Mouse (Mus musculus) brain, adult 2 months (tissue): ENCODE data around the gene Mtch1.
A peak's percentile ranks its signal among the peaks of the same experiment; 100 is the strongest.
"Not testable (repeated sequence)": the region's sequence is repeated elsewhere in the genome, so short reads cannot be mapped to it uniquely, and the experiment has no call there.

ENCODE experiments used
- DNase-seq: peaks from one replicate; pipeline ENCODE4 v3.0.0; 2011; ENCODE audit warnings: low read depth, low spot score

Mtch1 gene

DNA sequence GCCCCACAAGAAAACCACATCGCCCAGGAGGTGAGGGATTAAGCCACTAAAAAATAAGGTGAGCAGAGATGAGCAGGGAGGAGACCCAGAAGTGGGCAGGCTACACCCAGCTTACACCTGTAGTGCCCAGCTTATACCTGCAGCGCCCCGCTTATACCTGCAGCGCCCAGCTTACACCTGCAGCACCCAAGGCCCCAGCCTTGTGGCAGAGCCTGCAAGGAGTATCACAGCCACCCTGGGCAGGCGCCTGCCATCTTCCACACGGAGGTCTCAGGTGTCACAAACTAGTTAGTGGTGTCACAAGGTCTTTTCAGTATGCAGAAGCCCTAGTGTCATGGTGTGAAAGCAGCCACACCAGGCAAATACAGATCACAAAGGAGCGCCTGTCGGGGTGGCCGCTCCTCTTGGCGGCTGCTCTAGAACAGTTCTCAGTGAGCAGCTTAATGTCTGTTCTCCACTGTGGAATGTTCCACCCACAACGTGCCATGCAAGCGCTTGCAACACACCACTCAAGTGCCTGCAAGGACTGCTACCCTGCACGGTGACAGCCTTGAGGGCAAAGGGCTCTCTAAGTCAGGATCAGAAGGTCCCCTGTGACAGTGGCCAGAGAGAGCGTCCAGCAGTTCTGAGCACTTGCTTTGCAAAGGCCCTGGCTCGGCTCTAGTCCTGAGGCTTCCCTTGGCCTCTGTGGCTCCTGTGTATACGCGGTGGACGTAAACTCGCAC lies 11.3 kb downstream of the Mtch1 start:
- peak; percentile 50 for DNase-seq

DNA sequence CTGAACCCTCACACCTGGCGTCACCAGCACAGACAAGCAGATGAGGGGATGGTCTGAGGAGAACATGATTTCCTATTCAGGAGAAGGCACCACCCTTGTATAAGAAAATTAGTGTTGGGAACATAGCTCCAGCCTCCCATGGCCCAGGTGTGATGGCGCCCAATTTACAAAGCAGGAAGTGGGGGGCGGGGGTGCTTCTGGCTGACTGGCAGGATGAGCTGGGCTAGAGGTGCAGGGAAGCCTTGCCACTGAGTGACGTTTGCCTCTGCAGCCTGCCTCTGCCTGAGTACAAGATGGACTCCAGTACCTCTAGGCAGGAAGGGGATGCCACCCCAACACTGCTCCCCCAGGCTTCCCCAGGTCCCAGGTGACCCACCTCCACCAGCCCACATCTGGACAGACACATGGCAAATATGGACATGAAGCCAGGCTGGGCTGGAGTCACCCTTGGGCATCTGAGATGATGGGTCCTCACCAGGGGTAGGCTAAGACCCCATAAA lies 15.5 kb downstream of the Mtch1 start:
- DNase-seq = no peak

DNA sequence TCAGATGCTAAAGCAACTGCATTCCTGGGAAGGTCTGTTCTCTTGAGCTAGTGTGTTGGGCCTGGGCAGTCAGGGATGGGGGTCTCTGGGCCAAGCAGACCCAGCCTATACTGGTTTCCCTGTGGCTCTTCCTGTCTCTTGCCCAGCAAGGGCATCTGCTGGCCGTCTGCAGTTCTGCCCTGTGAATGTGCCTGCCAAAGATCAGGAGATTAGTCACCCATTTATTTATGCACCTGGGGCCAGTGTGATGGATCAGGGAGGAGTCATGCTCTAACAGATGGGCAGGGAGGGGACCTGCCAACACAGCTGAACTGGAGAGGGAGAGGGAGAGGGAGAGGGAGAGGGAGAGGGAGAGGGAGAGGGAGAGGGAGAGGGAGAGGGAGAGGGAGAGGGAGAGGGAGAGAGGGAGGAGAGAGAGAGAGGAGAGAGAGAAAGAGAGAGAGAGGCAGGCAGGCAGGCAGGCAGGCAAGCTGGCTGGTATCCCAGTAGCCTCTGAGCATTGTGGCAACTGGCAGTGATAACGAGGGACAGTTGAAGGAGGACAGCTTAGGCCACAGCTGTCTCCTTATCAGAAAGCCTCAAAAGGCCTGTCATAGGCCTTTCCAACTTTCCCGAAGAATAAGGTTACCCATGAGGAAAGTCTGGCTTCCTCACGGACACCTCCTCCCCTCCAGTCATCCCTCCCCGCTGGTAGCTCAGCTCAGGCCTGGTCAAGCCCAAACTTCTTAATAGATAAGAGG lies 16.9 kb downstream of the Mtch1 start:
- DNase-seq = peak; percentile 96

DNA sequence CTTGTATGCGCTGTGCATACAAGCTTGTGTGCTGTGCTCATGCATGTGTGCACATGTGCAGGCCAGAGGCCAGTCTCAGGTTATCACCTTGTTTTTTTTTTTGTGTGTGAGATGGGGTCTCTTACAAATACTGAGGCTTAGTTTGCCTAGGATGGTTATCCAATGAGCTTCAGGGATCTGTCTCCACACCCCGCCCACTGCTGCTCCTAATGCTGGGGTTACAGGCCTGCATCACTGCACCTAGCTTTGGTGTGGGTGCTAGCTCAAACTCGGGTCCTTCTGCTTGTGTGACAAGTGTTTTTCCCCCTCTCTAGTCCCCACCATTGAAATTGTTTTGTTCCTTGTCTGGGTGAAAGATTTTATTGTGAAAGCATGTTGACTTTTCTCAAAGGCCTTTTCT lies 17.5 kb downstream of the Mtch1 start:
- no peak for DNase-seq

DNA sequence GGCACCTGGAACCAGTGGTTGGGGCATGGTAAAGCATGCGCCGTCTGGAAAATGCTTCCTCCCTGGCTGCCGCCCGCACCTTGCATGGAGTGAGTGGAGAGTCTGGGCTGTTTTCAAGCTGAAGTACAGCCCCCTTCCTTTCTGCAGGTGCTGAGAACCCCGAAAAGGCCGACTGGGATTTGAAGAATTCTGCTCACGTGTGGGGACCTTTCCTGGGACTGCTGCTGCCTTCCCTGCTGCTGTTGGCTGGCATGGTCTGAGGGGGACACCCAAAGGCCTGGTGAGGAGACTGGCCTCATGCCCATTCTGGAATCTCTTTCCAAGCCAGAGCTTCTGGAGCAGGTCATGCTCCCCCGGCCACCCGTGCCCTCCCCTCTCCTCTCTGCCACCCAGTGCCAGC lies 20.0 kb downstream of the Mtch1 start:
- DNase-seq = no peak

DNA sequence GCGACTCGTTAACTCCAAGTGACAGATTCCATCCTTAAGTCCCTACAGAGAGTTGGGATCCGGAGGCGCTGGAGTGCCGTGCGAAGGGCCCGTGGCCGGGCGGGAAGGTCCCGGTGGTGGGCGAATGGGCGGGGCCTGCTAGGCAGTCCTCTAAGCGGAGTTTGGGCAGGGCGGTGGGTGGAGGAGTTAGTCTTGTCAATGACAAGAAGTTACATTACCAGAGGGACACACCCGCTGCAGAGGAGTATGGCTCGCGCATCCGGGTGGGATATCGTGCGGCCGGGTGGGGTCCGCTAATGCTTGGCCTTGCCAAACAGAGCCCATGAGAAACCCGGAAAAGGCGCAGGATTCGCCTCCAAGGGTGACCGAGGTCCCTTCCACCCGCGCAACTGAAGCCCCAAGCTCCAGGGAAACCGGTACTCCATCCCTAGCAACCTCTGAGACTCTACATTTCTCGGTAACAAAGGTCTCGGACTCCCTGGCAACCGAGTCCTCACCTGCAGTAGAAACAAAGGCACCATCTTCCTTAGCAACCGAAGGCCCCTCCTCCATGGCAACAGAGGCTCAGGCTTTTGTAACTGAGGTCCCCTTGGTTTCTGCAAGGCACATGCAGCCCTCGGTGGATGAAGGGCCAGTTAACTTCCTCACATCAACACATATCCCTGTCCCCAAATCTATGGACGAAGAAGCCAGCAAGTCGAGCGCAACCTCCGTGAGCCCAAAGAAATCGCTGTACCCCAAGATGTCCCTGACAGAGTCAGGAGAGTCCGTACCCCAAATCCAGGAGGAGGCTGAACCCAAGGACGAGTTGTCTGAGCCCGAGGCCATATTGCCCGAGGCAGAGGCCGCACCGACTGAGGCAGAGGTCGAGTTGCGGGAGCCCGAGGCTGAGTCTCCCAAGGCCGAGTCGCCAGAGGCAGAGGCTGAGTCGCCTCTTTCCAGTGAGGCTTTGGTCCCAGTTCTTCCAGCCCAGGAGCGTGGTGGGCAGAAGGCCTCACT lies 20.9 kb downstream of the Mtch1 start:
- peak; percentile 70 for DNase-seq

DNA sequence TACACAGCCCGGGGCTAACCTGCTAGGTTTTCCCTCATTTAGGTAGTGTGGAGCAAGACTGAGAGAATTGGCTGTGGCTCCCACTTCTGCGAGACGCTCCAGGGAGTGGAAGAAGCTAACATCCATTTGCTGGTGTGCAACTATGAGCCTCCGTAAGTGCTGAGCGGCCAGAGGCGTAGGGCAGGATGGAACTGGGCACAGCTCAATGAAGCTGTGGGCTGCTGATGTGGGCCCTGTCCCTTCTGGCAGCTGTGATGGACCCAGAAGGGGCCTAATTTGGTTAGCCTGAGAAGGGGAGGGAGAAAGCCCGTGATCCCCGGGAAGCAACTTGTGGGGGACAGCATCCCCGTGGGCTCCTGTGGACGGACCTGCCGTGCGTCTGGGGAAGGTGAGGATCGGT lies 21.9 kb downstream of the Mtch1 start:
- DNase-seq = no peak

DNA sequence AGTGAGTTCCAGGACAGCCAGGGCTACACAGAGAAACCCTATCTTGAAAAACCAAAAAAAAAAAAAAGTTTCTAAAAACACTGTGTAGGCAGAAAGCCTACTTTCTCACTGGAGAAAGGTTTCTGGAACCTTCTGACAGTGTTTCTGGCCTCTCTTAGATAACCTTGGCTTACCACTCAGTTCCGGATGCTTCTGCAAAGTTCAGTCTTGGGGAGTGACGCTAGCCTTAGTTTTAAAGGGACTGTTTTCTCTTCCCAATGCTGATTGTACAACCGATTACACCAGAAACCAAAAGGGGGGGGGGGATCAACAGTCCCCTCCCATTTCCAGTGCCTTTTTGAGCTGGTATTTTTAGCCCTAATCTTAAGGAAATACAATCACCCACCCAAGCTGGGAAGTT lies 24.1 kb downstream of the Mtch1 start:
- DNase-seq = no peak

DNA sequence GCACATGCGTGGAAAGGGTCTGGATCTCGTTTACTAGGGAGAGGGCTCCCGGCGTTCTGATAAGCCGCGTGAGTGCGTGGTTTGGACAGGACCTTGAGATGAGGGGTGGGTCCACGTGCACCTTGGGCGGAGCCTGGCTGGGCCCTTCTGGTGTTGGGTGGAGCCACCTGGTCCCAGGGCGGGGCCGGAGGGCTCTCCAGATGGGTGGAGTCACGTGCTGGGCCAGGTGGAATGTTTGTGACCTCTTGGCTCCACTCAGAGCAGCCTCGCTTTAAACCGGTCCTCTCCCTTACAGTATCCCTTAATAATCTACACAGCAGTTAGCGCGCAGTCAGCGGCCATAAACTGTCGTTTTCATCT lies 25.2 kb downstream of the Mtch1 start:
- no peak for DNase-seq

DNA sequence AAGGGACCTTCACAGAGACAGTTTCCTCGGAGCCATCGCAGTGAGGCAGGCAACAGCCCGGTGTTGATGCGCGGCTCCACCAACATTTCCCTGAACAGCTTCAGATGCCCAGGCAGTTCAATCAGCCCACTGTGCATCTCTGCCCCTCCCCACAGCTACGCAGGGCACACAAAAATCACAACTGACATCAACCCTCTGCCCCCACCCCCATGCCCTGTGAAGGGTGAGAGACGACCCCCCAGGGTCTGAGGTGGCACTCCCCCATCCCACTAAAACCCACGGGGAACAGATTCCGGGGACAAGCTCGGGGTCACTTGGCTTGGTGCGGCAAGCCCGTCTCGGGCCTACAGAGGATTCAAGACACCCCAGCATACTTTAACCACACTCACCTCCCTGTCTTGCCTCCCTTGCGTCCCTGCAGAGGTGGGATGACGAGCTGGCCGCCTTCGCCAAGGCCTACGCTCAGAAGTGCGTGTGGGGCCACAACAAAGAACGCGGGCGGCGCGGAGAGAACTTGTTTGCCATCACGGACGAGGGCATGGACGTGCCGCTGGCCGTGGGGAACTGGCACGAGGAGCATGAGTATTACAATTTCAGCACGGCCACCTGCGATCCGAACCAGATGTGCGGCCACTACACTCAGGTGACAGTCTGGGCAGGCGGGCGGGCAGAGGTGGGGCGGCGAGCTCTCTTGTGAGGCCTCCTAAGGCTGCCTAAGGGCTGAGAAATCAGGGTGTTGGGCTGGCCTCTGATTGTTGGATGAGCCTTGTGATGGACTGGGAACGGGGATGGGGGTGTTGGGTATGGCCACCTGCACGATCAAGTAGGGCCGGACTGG lies 25.8 kb downstream of the Mtch1 start:
- no peak for DNase-seq

DNA sequence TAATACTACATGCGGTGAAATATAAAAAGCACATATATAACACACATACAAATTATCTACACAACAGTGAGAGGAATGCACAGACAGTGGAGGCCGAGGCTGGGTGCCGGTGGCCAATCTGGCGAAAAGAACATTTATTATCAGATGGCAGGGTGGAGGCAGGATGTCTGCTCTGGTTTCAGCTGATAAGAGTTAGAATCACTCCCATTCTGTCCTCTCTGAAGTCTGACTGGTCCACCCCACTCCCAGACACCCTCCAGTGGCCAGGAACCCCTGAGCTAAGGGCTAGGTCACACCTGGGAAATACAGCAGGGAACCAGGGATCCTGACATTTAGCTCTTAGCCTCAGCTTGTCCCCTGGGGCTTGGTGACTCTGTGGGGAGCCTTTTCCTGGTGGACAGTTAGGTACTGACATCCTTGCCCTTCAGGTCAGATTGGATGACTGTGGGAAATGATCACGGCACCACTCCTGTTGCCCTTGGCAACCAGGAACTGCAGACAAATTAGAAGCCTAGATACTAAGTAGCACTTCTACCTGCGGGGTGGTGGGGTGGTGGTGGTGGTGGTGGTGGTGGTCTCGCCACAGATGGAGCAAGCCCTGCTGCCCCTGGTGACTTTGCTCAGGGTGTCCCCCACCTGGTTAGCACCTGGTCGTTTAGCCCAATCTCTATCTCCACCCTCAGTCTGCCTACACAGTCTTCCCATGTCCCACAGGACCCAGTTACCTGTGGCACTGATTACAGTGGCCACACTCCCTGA lies 27.7 kb downstream of the Mtch1 start:
- no peak for DNase-seq

DNA sequence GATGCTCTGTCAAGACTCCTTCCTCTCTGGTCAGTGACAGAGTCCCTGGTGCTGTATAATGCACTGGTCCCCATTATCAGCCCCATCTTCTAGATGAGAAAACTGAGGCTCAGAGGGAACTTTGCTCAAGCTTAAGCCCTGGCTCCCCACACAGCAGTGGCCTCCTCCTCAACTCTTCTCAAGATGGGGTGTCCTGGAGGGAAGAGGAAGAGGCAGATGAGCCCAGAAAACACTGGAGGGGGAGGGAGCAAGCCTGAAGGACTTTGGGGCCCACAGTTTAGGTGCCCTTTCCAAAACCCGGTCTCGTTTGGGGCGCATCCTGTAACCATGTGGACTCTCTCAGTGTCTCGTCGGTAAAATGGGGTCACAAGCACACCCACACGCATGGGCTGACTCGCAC lies 28.3 kb downstream of the Mtch1 start:
- no peak for DNase-seq

DNA sequence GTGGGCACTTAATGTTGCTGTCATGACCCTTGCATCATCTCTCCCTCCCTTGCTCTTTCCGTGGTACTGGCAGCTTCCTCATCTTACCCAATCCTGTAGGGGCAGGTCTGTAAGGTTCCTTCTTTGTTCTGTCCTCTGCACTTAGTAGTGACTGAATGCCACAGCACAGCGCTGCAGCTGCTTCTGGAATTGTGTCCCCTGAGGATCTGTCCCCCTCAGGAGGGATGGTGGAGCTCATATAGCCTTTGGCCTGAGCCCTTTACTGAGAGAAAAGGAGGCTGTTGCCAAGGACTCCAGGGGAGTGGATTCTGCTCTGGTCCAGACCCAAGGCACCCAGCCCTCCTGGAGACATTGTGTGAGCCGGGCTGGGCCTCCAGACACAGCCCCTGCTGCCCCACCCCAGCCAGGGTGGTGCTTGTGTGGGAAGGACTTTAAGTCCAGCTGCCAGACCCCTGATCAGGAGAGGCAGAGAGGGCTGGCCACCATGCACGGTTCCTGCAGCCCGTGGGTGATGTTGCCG lies 28.9 kb downstream of the Mtch1 start:
- no peak for DNase-seq

DNA sequence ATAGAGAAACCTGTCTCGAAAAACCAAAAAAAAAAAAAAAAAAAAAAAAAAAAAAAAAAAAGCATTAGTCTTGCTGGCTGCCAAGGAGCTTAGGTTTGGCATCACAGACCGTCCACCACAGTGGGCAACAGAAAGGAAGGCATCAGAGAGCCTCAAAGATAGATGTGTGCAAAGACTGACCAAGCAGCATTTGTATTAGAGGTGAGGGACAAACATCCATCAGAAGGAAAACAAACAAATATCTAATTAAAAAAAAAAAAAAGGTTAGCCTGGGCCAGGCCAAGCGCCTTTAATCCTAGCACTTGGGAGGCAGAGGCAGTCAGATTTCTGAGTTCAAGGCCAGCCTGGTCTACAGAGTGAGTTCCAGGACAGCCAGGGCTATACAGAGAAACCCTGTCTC lies 30.4 kb downstream of the Mtch1 start, which contains the start of gene Pi16:
TSS of gene Pi16 (plus strand) at position 301 of the 400 bp plus-strand sequence.
- not testable (repeated sequence) for DNase-seq

DNA sequence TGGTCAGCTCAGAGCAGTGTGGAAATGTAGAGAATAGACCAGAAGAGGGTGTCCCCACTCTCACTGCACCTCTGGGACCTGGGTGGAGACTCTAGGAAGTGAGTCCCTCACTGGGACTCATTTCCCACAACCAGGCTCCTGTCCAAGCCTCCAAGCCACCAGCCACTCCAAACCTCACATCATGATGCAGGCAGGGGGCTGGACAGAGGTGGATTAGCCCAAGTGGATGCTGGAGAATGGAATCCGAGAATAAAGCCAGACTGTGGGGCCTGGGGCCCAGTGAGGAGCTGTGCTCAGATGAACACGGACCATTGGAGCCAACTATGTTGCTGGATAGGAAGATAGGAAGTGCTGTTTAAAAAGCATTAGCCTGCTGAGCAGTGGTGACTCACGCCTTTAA lies 30.8 kb downstream of the Mtch1 start:
- DNase-seq = no peak

DNA sequence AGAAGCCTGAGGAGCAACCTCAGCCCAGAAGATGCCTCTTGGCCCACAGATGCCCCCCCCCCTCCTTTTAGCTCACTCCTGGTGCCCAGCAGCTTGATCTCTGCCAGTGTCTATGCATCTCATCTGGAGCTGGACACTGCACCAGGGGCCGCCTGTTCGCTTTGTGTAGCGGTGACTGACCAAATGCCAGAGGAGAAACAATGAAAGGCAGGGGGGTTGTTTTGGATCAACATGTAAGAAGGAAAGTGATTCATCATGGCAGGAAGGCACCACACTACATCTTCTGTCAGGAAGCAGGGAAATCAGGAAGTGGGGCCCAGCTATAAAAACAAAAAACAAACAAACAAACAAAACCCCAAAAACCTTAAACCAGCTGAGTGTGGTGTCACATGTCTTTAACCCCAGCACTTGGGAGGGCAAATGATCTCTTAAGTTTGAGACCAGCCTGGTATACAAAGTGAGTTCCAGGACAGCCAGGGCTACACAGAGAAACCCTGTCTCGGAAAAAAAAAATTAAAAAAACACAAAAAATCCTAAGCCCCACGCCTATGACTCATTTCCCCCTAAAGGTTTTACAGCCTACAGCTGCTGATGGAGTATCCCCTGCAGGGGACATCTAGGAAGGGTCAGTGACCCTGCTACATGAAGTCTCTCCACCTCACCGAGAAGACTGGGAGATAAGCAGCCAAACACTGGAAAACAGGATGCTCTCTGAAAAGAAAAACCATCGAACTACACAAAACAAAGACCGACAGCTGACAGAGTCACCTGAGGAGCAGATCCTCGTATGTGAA lies 31.9 kb downstream of the Mtch1 start:
- no peak for DNase-seq

DNA sequence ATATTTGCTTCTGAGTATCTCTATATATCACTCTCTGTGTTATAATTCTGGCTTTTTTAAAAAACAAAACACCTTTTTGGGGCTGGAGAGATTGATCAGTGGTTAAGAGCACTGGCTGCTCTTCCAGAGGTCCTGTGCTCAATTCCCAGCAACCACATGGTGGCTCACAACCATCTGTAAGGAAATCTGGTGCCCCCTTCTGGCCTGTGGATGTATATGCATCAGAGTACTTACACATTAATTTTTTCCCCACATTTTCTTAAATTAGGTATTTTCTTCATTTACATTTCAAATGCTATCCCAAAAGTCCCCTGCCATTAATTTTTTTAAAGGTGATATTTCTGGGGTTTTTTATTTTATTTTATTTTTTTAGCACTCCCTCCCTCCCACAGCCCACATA lies 34.4 kb downstream of the Mtch1 start:
- DNase-seq = no peak

DNA sequence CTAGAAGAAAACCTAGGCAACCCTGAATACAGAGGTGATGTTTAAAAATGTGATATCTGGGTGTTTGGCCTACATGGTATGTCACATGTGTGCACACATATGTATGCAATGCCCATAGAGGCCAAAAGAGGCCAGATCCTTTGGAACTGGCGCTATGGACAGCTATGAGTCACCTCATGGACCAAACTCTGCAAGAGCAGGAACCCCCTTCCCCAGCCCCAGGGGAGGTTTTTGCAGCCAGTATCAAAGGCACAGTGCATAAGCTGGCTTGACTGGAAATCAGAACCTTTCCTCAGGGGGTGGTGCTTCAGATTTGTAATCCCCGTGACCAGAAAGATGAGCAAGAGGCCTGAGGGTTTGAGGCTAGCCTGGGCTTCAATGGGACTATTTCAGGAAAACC lies 35.7 kb downstream of the Mtch1 start:
- DNase-seq = no peak

DNA sequence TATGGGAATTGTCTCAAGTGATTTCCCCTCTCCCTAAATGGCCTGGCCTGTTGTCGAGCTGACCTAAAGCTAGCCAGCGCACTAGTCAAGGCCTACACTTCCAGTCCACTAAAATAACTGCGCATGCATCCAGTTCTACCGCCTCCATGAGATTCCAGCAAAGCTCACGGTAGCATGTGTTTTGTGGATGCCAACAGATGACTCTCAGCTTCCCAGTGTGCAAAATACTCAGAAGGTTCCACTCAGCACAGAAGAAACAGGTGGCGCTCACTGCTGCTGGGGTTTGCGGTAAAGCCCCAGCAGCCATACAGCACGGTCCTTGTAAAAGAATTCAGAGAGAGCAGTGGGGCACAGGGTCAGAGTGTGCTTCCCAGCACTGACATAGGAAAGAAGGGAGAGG lies 36.1 kb downstream of the Mtch1 start:
- DNase-seq = peak; percentile 77
